Mouse (Mus musculus): ENCODE results near the gene Tcaf1. TPM values are rescaled to one million over a fixed set of nuclear protein-coding genes. Genes with fewer than 3 reads are reported as not detected.
A peak's percentile ranks its signal among the peaks of the same experiment; 100 is the strongest.

The Tcaf1 gene
- total and polyA plus RNA-seq, 3 experiments = 8.0 to 12.4 (median 10.3) TPM

GRCm38 (mm10) chr6:42631395-42631794, 78.5 kb downstream of the Tcaf1 start:
- Histone ChIP-seq H3K4me1 (ENCODE audit: control insufficient read depth, insufficient read depth, low read length) (no peaks in the 10 kb centered on the region), H3K36me3 (ENCODE audit: control insufficient read depth, insufficient read depth, low read length) (no peaks in the 10 kb centered on the region), H3K27ac (no peak overlapping the region), H3K27me3 (ENCODE audit: control insufficient read depth, insufficient read depth, low read length) (no peaks in the 10 kb centered on the region), H3K4me3 (no peak overlapping the region), H3K79me2 (replicated peaks; ENCODE audit: control insufficient read depth, insufficient read depth, low read length) (no peaks in the 10 kb centered on the region), H3K9ac (ENCODE audit: low read depth, low read length) (no peak overlapping the region)
- intact Hi-C loops (cut with DNase I) = no loop called here
- 68% methylated on average over 4 of the region's 4 CpGs for WGBS
- no peak for DNase-seq
- TF ChIP-seq POLR2A (IDR thresholded peaks at IDR 0.05; ENCODE audit: insufficient read depth, low read depth, low read length) = no peak
- TF ChIP-seq CTCF (IDR thresholded peaks at IDR 0.05) = peak; percentile 33

Other genes with a start within 250 kb of the Tcaf1 start
- gene Olfr458, start 244.9 kb downstream of the Tcaf1 start, total RNA-seq (2021) = not detected
- not detected in 2 replicates for gene Olfr458, start 244.9 kb downstream of the Tcaf1 start, polyA plus RNA-seq (2012; rRNA removed)
- not detected for gene Olfr457, start 233.8 kb downstream of the Tcaf1 start, total RNA-seq (2021)
- not detected in 2 replicates for gene Olfr457, start 233.8 kb downstream of the Tcaf1 start, polyA plus RNA-seq (2012; rRNA removed)
- gene Olfr456, start 222.9 kb downstream of the Tcaf1 start, total RNA-seq (2021) = not detected
- gene Olfr456, start 222.9 kb downstream of the Tcaf1 start, polyA plus RNA-seq (2012; rRNA removed) = not detected in 2 replicates
- gene Olfr455, start 162.5 kb downstream of the Tcaf1 start, total RNA-seq (2021) = not detected
- not detected in 2 replicates for gene Olfr455, start 162.5 kb downstream of the Tcaf1 start, polyA plus RNA-seq (2012; rRNA removed)
- gene Tcaf3, start 112.4 kb downstream of the Tcaf1 start, total RNA-seq (2021) = not detected
- gene Tcaf3, start 112.4 kb downstream of the Tcaf1 start, polyA plus RNA-seq (2012; rRNA removed) = not detected in 2 replicates
- gene Tcaf2, start 64.8 kb downstream of the Tcaf1 start, total RNA-seq (2021) = 1 to 10 TPM; 2.7 to 3.6 TPM
- gene Tcaf2, start 64.8 kb downstream of the Tcaf1 start, polyA plus RNA-seq (2012; rRNA removed) = 1.1 TPM in 2 replicates
- not detected for gene Olfr453, start 29.3 kb upstream of the Tcaf1 start, total RNA-seq (2021)
- not detected in 2 replicates for gene Olfr453, start 29.3 kb upstream of the Tcaf1 start, polyA plus RNA-seq (2012; rRNA removed)
- gene Olfr38, start 46.3 kb upstream of the Tcaf1 start, total RNA-seq (2021) = not detected
- gene Olfr38, start 46.3 kb upstream of the Tcaf1 start, polyA plus RNA-seq (2012; rRNA removed) = not detected in 2 replicates
- gene Olfr452, start 75.0 kb upstream of the Tcaf1 start, total RNA-seq (2021) = not detected
- not detected in 2 replicates for gene Olfr452, start 75.0 kb upstream of the Tcaf1 start, polyA plus RNA-seq (2012; rRNA removed)
- gene Olfr450, start 101.9 kb upstream of the Tcaf1 start, total RNA-seq (2021) = not detected
- gene Olfr450, start 101.9 kb upstream of the Tcaf1 start, polyA plus RNA-seq (2012; rRNA removed) = not detected in 2 replicates
- gene Olfr449, start 124.3 kb upstream of the Tcaf1 start, total RNA-seq (2021) = not detected
- not detected in 2 replicates for gene Olfr449, start 124.3 kb upstream of the Tcaf1 start, polyA plus RNA-seq (2012; rRNA removed)
- not detected for gene Olfr448, start 180.4 kb upstream of the Tcaf1 start, total RNA-seq (2021)
- not detected in 2 replicates for gene Olfr448, start 180.4 kb upstream of the Tcaf1 start, polyA plus RNA-seq (2012; rRNA removed)
- not detected for gene Olfr447, start 198.8 kb upstream of the Tcaf1 start, total RNA-seq (2021)
- not detected in 2 replicates for gene Olfr447, start 198.8 kb upstream of the Tcaf1 start, polyA plus RNA-seq (2012; rRNA removed)
- gene Olfr446, start 211.3 kb upstream of the Tcaf1 start, total RNA-seq (2021) = not detected
- not detected in 2 replicates for gene Olfr446, start 211.3 kb upstream of the Tcaf1 start, polyA plus RNA-seq (2012; rRNA removed)
- gene Olfr444, start 239.0 kb upstream of the Tcaf1 start, total RNA-seq (2021) = not detected
- gene Olfr444, start 239.0 kb upstream of the Tcaf1 start, polyA plus RNA-seq (2012; rRNA removed) = not detected in 2 replicates

Measured in heart, adult 2 months (tissue).